Mouse (Mus musculus) lung, postnatal 10 days (tissue): ENCODE data around the gene Phldb1.

Experiments used
- DNase-seq: peaks from one replicate; pipeline ENCODE4 v3.0.0; 2021

Phldb1 gene

GRCm38 (mm10) chr9:44708429-44708765 lies 26.6 kb downstream of the Phldb1 start:
- peak; percentile 88 for DNase-seq

- DNase-seq: no peak
These were observed 27.1 kb downstream of the Phldb1 start for GRCm38 (mm10) chr9:44707749-44708428.

- no peak for DNase-seq
These were observed 35.3 kb downstream of the Phldb1 start for GRCm38 (mm10) chr9:44699730-44700129.

DNA sequence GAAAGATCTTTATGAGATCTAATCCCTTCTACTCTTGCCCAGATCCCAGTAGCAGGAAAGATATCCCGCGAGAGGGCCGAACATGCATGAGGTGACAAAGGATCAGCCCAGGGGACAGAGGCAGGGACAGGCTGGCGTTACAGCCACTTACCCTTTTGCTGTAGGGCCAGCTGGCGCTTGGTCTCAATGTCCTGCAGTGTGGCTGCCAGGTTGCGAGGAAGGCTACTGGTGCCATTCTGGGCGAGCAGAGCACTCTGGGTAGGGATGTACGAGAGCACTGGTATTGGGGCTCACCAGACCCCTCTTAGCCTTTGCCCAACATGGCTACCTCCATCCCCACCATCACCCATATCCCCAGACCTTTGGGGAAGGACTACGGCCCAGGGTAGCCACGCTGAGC lies 35.8 kb downstream of the Phldb1 start:
- DNase-seq: no peak

DNA sequence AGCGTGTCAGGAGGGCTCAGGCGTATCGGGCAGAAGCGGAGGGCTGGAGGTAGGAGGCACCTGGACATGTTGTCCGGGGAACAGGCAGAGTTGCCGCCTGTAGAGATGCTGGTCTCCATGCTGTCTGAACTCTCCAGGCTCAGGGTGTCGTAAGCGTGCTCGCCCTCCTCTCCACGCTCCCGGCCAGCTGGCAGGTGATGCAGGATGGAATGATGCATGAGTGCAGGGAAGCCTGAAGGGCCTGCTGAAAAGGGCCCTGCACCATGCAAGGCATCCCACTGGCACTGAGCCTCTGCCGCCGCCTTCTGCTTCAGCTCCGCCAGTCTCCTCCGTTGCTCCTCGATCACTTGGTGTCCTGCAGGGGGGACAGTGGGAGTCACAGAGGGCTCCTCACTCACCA lies 37.1 kb downstream of the Phldb1 start:
- no peak for DNase-seq

- DNase-seq: no peak
These were observed 41.9 kb downstream of the Phldb1 start for GRCm38 (mm10) chr9:44693071-44693470.

GRCm38 (mm10) chr9:44691671-44692520 lies 43.1 kb downstream of the Phldb1 start:
- DNase-seq: peak; percentile 84

- peak; percentile 54 for DNase-seq
These were observed 44.4 kb downstream of the Phldb1 start for GRCm38 (mm10) chr9:44690641-44691040.

- no peak for DNase-seq
These were observed 47.0 kb downstream of the Phldb1 start for GRCm38 (mm10) chr9:44688013-44688412.

DNA sequence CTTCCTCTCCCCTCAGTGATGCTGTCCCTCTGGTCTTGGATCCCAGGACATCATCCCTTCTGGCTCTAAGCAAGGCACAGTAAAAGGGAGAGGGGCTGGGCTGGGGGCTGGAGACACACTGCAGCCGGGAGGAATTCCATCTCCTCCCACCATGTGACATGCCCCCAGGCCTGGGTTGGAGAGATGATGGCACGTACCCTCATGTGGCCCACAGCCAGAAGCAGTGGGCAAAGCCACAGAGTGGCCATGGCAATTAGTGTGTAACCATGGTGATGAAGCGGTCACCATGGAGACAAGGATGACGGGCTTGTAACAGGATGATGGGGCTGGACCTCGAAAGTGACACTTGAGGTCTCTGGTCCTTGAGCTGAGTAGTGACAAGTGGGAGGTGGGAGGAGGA lies 48.4 kb downstream of the Phldb1 start:
- DNase-seq: peak; percentile 34

DNA sequence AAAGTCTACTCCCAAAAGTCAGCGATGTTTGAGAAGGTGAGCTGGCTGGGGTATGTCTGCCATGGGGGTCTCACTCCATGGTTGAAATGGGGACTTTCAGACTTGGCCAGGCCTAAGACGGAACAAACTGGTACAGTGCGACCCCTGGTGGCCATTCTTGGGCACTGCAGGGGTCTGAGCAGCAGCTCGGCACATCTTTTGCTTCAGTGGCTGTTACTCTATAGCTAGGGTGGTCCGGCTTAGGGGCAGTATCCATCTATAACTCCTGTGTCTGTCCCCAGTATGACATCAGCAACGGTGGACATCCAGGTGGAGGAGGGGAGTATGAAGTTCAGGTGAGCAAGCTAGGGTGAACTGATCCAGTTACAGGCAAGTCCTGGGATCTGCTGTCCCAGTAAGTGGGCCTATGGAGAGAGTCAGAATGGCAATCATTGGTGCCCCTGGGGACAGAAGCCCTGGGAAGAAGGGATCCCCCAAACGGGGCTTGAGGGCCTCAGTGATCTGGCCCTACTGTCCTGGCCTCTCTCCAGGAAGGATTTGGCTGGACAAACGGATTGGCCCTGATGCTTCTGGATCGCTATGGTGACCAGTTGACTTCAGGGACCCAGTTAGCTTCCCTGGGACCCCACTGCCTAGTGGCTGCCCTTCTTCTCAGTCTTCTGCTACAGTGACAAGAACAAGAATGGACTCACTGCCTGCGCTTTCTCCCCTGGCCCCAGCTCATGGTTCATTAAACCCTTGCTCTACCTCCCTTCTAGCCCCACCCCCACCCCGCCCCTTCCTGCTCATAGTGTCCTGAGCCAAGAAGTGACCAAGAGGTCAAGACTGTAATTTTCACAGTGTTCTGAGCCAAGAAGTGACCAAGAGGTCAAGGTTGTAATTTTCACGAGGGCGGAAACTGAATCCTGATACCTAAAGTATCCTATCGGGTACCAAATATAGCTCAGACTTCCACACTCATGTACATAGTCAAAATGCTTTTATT lies 49.4 kb downstream of the Phldb1 start:
- DNase-seq: peak; percentile 82

GRCm38 (mm10) chr9:44683046-44683445 lies 52.0 kb downstream of the Phldb1 start:
- no peak for DNase-seq

DNA sequence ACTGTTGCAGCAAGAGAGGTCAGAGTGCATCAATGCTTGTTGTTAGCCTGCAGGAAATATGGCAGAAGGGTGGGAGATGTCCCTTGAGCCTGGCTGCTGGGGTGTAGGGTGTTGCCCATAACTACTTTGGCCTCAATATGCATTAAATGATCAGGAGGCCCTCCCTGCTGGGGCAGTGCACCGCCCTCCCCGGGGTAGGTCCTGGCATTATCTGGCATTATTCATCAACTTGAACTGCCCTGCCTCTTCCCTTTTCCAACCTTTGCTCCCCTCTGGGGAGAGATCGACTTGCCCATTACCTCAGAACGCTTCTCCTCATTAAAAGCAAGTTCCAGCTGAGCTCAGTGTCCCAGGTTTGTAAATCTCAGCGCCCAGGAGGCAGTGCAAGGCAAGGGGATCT lies 55.4 kb downstream of the Phldb1 start:
- no peak for DNase-seq

DNA sequence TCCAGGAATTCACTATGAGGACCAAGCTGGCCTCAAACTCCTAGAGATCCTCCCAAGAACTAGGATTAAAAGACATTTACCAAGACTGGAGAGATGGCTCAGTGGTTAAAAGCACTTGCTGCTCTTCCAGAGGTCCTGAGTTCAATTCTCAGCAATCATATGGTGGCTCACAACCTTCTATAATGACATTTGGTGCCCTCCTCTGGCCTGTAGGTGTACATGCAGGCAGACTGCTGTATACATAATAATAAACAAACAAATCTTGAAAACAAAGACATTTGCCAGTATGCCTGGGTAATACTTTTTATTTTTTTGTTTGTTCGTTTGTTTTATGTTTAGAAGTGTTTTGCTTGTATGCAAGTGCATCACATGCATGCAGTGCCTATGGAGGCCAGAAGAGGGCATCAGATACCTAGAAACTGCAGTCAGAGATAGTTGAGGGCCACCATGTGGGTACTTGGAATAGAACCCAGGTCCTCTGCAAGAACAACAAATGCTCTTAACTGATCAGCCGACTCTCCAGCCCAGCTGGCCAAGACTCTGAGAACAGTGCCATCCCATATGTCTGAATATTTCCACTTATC lies 56.6 kb downstream of the Phldb1 start:
- DNase-seq: no peak

DNA sequence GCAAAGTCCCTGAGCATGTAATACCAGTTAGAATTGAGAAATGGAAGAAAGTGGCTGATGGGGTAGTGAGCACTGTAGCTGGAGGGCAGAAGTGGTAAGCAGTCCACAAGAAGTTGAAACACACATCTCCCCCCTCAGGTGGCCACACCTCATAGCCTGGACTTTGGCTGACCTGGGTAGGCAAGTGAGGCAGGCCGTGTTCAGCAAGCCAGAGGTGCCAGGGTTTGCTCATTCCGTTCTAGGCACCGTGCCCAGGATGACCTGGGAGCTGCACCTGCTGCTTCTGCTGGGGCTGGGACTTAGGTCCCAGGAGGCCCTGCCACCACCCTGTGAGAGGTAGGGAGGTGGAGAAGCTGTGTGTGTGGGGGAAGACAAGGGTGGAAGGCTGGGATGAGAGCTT lies 62.0 kb downstream of the Phldb1 start, which contains the start of gene Treh:
Gene Treh, plus strand, starts transcription at position 229 of the 400 bp plus-strand sequence.
- no peak for DNase-seq

DNA sequence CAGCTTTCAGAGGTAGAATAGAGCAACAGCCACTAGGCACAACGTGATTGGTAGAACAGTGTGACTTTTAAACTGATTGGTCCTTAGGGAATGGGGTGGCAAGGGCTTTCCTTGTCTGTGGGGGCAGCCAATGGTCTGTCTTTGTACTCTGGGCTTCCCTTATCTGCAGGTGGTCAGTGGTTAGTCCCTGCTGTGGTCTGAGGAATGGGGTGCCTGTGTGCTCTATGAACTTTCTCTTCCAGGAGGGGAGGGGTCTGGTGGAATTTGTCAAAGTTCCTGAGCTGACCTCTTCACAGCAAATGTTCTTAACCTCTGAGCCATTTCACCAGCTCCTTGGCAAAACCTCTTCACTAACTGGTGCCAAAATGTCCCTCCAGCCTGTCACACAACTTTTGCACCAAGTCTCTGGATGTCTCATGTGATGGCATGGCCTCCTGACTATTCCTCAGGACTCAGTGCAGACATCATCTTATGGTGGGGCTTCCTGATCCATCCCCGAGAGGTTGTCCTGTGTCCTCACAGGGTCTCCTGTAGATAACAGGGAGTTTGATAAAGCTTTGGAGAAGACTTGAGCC lies 62.6 kb downstream of the Phldb1 start:
- no peak for DNase-seq

- no peak for DNase-seq
These were observed 63.6 kb downstream of the Phldb1 start for GRCm38 (mm10) chr9:44671416-44671815.

- no peak for DNase-seq
These were observed 71.3 kb downstream of the Phldb1 start for GRCm38 (mm10) chr9:44663706-44664105.

DNA sequence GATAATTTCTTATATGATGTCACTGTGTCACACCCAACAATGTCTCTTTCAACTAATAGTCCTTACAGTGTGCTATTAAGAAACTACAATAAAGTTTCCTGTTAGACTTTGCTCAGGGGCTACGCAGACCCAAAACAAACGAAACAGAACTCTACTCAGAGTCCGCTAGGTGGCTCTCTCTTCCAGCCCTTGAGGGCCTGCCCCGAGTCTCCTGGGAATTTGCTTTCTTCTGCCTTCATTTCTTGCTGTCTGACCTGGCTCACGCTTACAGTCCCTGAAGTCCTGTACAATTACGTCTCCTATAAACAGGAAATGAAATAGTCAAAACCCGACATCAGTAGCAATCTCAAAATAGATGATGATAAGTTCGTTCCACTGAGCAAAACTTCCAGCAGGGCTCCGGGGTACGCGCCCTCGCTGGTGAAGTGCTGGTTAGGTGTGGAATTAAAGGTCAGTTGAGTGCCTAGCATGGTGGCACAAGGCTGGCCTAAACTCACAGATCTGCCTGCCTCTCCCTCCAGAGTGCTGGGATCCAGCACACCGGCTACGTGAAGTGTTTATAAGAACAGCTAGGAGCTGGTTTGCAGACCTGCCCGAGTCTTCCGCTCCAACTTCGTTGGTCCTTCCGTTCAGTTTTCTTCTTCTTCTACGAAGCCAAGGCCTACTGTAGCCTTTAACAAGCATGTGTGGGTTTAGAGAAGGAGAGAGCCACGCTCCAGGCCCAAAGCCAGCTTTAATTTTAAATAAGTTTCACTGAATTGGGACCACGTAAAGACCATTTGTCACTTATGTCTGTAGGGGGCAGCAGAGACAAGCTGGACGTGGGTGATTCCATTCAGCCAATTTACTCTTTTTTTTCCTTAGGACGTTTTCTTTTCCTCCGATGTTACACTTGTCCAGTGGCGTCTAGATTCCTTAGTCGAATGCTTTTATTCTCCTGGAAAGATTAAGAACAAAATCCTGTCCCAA lies 79.6 kb downstream of the Phldb1 start:
- DNase-seq: peak; percentile 84

DNA sequence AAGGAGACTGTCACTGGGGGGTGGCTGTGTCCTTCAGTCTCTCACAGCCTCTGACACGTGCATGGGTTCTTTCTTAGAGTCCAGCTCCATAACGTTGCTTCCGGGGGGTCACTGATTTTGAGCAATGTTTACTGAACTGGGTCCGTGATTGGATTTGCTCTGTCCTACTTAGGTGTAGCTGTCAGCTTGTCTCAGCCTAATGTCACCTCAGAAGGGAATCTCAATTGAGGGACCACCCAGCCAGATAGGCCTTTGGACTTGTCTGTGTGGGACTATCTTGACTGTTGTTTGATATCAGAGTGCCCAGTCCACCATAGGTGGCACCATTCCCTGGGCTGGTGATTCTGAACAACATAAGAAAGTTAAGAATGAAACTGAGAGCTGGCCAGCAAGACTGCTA lies 81.1 kb downstream of the Phldb1 start:
- DNase-seq: no peak

DNA sequence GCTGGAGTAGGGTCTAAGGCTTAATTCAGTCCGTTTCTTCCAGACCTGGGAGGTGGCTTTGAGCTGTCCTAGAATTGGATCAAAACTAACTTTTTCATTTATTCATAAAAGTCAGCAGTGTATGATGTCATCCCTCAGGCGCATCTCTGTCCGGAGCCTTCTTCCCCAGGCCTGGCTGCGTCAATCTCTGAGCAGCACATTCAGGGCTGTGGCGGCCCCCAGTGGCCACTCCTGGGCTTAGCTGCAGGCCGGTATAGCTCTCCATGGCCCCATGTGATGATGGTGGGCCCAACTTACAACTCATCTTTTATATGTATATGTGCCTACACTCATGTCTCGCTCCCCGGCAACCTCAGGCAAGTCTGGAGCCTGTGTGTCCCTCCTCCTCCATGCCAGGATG lies 83.0 kb downstream of the Phldb1 start:
- peak; percentile 88 for DNase-seq
